Mouse (Mus musculus): Measurements from ENCODE around the gene Acsf3. TPM values are rescaled to one million over a fixed set of nuclear protein-coding genes. Genes with fewer than 3 reads are reported as not detected.

Gene Acsf3
- total and polyA plus RNA-seq, 2 experiments from 2014 or later, result 18.9 to 22.1 TPM

DNA sequence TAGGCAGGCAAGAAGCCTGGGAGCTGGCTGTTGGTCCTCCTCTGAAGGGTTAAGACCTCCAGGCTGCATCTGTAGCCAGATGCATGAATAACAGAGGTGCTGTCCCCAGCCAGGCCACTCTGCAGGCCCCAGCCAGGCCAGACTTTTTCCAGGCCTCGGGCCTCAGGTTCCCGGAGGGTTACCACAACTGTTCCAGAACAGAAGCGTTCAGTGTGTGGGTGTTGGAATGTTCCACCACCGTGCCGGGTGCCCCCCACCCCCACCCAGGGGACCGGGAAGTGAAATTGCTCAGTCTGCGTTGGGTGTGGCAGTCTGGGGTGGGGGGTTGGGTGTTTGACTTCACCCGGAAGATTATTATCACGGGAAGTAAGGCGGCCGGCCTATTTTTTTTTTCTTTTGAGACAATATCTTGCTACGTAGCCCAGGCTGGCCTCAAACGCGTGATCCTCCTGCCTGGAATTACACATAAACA, 12.0 kb upstream of the Acsf3 start:
- Histone ChIP-seq H3K9ac (replicated peaks; ENCODE audit: low read length, poor library complexity, severe bottlenecking) (no peak overlapping the region), H3K4me3 (ENCODE audit: low read depth, low read length) (no peak overlapping the region), H3K36me3 (ENCODE audit: insufficient read depth, low read length) (no peaks in the 10 kb centered on the region), H3K4me1 (ENCODE audit: insufficient read depth, low read length) (no peaks in the 10 kb centered on the region), H3K27me3 (ENCODE audit: insufficient read depth, low read length) (no peaks in the 10 kb centered on the region), H3K27ac (ENCODE audit: low read depth, low read length) (no peak overlapping the region), H3K9me3 (ENCODE audit: low read length) (no peaks in the 10 kb centered on the region), H3K4me2 (ENCODE audit: low read depth, low read length, poor library complexity, severe bottlenecking) (no peak overlapping the region)
- ATAC-seq (ENCODE audit: low FRiP score), result no peak
- no peak for TF ChIP-seq CTCF (IDR thresholded peaks at IDR 0.05)
- DNase-seq (ENCODE audit: low spot score), result no peak
- 86% methylated on average over 14 of the region's 14 CpGs for WGBS

DNA sequence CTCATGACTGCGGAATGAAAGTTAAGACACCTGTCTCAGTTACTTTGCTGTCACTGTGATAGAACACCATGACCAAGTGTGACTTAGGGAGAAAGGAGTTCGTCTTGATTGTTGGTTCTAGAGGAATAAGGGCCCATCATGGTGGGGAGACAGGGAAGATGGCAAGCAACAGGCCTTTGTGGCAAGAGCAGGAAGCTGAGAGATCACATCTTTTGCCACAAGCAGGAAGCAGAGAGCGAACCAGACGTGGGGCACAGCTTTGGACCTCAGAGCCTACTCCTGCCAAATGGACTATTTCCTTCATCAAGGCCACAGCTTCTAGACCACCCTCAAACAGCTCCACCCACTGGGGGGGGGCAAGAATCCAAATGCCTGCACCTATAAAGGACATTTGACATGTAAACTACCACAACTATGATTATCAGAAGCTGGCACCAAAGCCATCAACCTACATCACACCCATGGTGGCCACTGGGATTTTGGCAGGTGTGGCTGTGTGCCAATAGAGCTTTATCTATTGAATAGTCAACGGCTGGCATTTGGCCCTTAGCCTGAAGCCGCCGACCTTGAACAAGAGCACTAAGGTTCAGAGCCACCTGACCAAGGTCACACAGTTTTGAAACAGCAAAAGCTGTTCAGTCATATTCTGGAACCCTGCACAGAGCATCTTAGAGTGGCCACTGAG, 10.4 kb upstream of the Acsf3 start:
- 82% methylated on average over 7 of the region's 7 CpGs for WGBS
- no peaks in the 10 kb centered on the region for H3K4me1 ChIP-seq (ENCODE audit: insufficient read depth, low read length)
- no peak overlapping the region for H3K4me2 ChIP-seq (ENCODE audit: low read depth, low read length, poor library complexity, severe bottlenecking)

DNA sequence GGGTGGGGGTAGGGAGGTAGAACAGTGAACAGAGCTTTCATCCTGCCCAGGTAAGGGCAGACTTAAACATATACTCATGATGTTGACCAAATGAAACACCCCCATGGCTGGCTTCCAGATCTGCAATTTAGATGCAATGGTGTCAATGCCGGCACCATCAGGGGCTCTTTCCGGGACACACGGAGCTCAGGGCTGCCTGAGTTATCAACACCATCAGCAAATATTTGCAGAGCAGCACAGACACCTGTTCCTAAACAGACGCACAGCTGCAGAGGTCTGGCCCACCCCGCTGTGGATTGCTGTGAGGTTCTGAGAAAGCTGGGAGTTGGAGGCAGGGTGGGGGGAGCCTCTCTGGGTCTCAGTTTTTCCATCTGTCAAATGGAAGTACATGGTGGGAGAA, 9.1 kb upstream of the Acsf3 start:
- no peak for TF ChIP-seq CTCF (IDR thresholded peaks at IDR 0.05)
- Histone ChIP-seq H3K9me3 (ENCODE audit: low read length) (no peaks in the 10 kb centered on the region), H3K9ac (replicated peaks; ENCODE audit: low read length, poor library complexity, severe bottlenecking) (no peak overlapping the region), H3K27ac (ENCODE audit: low read depth, low read length) (no peak overlapping the region), H3K27me3 (ENCODE audit: insufficient read depth, low read length) (no peaks in the 10 kb centered on the region), H3K4me3 (ENCODE audit: low read depth, low read length) (no peak overlapping the region), H3K4me2 (ENCODE audit: low read depth, low read length, poor library complexity, severe bottlenecking) (no peak overlapping the region), H3K36me3 (ENCODE audit: insufficient read depth, low read length) (no peaks in the 10 kb centered on the region), H3K4me1 (ENCODE audit: insufficient read depth, low read length) (no peaks in the 10 kb centered on the region)
- WGBS, result 77% methylated on average over 5 of the region's 5 CpGs
- DNase-seq (ENCODE audit: low spot score), result no peak
- no peak for ATAC-seq (ENCODE audit: low FRiP score)

More for the DNA sequence above, 10.4 kb upstream of the Acsf3 start:
- Histone ChIP-seq H3K27ac (ENCODE audit: low read depth, low read length) (no peak overlapping the region), H3K9me3 (ENCODE audit: low read length) (no peaks in the 10 kb centered on the region), H3K4me3 (ENCODE audit: low read depth, low read length) (no peak overlapping the region), H3K9ac (replicated peaks; ENCODE audit: low read length, poor library complexity, severe bottlenecking) (no peak overlapping the region), H3K27me3 (ENCODE audit: insufficient read depth, low read length) (no peaks in the 10 kb centered on the region), H3K36me3 (ENCODE audit: insufficient read depth, low read length) (no peaks in the 10 kb centered on the region)
- no peak for TF ChIP-seq CTCF (IDR thresholded peaks at IDR 0.05)
- ATAC-seq (ENCODE audit: low FRiP score) (no peak), DNase-seq (ENCODE audit: low spot score) (no peak)

DNA sequence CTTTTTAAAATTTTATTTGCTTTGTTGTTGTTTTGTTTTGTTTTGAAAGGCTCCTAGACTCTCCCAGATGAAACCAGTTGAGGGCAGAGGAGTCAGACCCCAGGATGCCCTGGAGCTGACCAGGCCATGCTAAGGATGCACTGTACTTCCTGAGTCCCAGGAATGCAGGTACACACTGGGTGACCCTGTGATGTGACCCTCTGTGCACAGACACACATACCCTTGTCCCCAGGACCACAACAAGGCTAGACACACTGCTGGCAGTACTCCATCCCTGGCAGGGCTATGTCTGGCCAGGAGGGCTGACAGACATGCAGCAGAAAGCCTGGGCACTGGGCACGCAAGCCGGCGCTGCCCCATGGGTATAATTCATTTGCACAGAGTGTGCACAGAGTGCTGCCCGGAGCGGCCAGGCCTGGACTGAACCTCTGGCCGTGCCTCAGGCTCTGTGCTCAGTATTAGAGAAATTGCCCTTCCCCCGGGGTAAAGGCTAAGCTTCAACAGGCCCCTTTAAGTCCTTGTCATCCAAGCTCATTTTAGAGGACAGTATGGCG, 8.6 kb upstream of the Acsf3 start:
- DNase-seq (ENCODE audit: low spot score) (no peak), ATAC-seq (ENCODE audit: low FRiP score) (no peak)
- Histone ChIP-seq H3K4me2 (ENCODE audit: low read depth, low read length, poor library complexity, severe bottlenecking) (no peak overlapping the region), H3K9ac (replicated peaks; ENCODE audit: low read length, poor library complexity, severe bottlenecking) (no peak overlapping the region), H3K4me3 (ENCODE audit: low read depth, low read length) (no peak overlapping the region), H3K27me3 (ENCODE audit: insufficient read depth, low read length) (no peaks in the 10 kb centered on the region), H3K9me3 (ENCODE audit: low read length) (no peaks in the 10 kb centered on the region), H3K27ac (ENCODE audit: low read depth, low read length) (no peak overlapping the region), H3K36me3 (ENCODE audit: insufficient read depth, low read length) (no peaks in the 10 kb centered on the region), H3K4me1 (ENCODE audit: insufficient read depth, low read length) (no peaks in the 10 kb centered on the region)
- WGBS, result 42% methylated on average over 8 of the region's 8 CpGs
- no peak for TF ChIP-seq CTCF (IDR thresholded peaks at IDR 0.05)

DNA sequence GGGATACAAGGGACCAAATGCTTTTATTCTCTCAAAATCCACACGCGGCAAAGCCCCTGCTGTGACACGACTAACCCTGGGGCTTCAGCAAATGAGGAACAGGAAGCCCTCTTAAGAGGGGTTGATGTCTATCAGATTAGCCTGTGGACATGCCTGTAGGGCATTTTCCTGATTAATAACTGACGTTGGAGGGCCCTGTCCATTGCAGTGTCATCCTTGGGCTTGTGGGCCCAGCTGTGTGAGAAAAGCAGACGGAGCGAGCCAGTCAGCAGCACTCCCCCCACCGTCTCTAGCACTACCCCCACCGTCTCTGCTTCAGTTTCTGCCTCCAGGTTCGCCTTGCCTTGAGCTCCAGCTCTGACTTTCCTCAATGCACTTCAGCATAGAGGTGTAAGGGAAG, 8.1 kb upstream of the Acsf3 start:
- Histone ChIP-seq H3K4me1 (ENCODE audit: insufficient read depth, low read length) (no peaks in the 10 kb centered on the region), H3K27ac (ENCODE audit: low read depth, low read length) (no peak overlapping the region), H3K4me2 (ENCODE audit: low read depth, low read length, poor library complexity, severe bottlenecking) (no peak overlapping the region), H3K9me3 (ENCODE audit: low read length) (no peaks in the 10 kb centered on the region), H3K4me3 (ENCODE audit: low read depth, low read length) (no peak overlapping the region), H3K36me3 (ENCODE audit: insufficient read depth, low read length) (no peaks in the 10 kb centered on the region), H3K9ac (replicated peaks; ENCODE audit: low read length, poor library complexity, severe bottlenecking) (no peak overlapping the region), H3K27me3 (ENCODE audit: insufficient read depth, low read length) (no peaks in the 10 kb centered on the region)
- ATAC-seq (ENCODE audit: low FRiP score), result no peak
- no peak for TF ChIP-seq CTCF (IDR thresholded peaks at IDR 0.05)
- WGBS, result 24% methylated on average over 9 of the region's 9 CpGs
- no peak for DNase-seq (ENCODE audit: low spot score)

DNA sequence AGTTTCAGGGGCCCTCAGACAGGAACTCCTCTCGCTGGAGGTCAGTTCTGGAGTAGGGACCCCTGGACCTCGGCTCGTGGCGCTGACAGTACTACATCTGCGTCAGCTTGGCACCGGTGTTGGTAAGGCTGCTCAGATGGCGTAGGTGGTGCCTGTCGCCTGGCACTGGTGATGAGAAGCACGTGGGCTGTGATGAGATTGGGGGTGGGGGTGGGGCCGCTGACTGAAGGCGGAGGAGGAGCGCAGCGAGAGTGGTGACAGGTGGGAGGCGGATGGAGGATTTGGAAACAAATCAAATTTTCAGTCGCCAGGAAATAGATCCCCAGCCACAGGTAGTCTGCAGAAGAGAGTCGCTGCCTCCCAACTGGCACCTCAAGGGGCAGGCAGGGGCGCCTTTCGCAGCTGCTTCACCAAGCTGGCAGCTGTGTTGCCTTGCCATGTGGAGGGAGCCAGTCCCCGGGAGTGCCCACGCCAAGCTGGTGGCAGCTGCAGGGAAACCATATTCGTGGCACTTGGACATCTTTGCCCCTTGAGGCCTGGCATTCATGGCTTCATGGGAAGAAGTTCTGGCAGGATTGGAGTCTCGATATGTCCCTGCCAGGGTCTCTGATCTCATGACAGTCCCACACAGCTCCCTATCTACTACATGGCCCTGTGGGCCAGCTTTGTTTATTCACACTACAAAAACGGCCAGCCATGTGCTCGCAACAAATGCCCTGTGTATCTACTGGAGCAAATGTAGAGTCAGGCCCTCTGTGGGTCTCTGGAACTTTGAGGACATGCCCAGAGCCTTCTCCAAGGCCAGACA, 5.8 kb upstream of the Acsf3 start:
- DNase-seq (ENCODE audit: low spot score) (peak; percentile 78), ATAC-seq (ENCODE audit: low FRiP score) (peak; percentile 56; the same call in 1 of the 2 replicates)
- WGBS, result 69% methylated on average over 24 of the region's 24 CpGs

More for the DNA sequence above, 5.8 kb upstream of the Acsf3 start:
- H3K9ac ChIP-seq (replicated peaks; ENCODE audit: low read length, poor library complexity, severe bottlenecking), result no peak overlapping the region
- H3K36me3 ChIP-seq (ENCODE audit: insufficient read depth, low read length), result no peaks in the 10 kb centered on the region
- no peak for TF ChIP-seq CTCF (IDR thresholded peaks at IDR 0.05)
- H3K27ac ChIP-seq (ENCODE audit: low read depth, low read length), result no peak overlapping the region
- no peaks in the 10 kb centered on the region for H3K27me3 ChIP-seq (ENCODE audit: insufficient read depth, low read length)
- no peaks in the 10 kb centered on the region for H3K9me3 ChIP-seq (ENCODE audit: low read length)
- H3K4me1 ChIP-seq (ENCODE audit: insufficient read depth, low read length), result no peaks in the 10 kb centered on the region
- no peak overlapping the region for H3K4me2 ChIP-seq (ENCODE audit: low read depth, low read length, poor library complexity, severe bottlenecking)
- H3K4me3 ChIP-seq (ENCODE audit: low read depth, low read length), result no peak overlapping the region
